Mouse (Mus musculus): ENCODE results near the gene Ubqln4.
A peak's percentile ranks its signal among the peaks of the same experiment; 100 is the strongest.
"Not testable (repeated sequence)": the region's sequence is repeated elsewhere in the genome, so short reads cannot be mapped to it uniquely, and the experiment has no call there.

Gene Ubqln4

DNA sequence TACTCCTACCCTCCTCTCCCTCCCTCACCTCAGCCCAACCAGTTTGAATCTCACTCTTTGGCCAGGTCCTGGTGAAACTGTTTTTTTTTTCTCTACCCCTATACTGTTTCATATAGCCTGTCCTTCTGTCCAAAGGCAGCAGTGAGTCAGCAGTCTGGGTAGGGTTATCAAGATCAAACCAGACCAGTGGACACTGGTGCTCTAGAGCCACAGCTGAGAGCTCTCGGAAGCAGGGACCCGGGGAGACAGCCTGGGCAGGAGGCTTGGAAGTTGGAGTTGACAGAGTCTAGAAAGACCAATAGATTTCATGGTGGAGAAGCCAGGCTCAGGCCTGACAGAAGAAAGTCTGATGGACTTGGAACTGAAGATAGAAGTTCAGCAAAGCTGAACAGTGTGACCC is 15.1 kb downstream of the Ubqln4 start:
- DNase-seq, result no peak

GRCm38 (mm10) chr3:88569093-88569492 is 15.5 kb downstream of the Ubqln4 start:
- no peak for DNase-seq

DNA sequence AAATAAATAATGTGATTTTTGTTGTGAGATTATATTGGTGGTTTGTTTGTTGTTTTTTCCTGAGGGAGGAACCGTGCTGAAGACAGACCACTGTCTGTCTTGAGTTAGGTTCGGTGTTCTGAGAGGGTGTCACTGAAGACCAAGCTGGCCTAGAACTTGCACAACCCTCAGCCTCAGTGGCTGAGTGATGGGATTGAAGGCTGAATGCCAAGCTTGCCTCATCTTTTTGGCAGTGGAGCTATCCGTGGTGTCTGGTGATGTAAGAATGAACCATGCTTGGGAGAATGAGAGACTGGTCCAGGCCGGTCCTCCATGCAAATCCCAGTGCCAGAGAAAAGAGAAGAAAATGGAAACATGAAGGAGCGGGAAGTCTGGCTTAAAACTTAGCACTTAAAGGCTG is 16.1 kb downstream of the Ubqln4 start:
- DNase-seq, result no peak

GRCm38 (mm10) chr3:88570341-88570740 is 16.8 kb downstream of the Ubqln4 start:
- no peak for DNase-seq

DNA sequence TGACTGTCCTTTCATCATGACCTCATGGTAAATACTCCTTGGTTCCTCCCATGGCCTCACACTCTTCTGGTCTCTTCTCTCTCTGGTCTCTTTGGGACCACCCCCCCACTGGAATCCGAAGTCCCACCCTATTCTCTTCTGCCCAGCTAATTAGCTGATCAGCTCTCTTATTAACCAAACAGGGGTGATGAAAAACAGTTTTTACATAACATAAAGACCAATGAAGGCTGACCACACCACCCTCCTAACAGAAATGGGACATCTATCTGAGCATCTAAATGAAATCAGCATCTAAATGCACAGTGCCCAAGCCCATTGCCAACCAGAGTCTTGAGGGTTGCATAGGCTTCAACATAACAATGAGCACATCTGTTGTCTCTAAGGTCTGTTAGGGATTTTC is 18.3 kb downstream of the Ubqln4 start:
- no peak for DNase-seq

DNA sequence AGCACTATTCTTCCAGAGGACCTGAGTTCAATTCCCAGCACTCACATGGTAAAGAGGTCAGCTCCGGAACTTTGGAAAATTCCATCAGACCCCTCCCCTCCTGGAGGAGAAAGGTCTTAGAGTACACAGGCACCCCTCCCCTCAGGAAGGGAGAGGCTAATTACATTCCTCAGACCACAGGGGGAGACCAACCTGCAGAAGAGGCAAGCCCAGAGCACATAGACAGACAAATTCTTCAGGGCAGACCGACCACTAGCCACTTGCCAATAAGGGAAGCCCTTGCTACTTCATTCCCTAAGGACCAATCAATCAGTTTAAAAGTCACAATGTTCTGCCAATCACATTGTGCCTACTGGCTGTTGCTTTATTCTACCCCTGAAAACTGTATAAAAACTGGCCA is 19.3 kb downstream of the Ubqln4 start:
- DNase-seq, result no peak

GRCm38 (mm10) chr3:88573810-88574209 is 20.3 kb downstream of the Ubqln4 start:
- no peak for DNase-seq

GRCm38 (mm10) chr3:88575540-88575939 is 22.0 kb downstream of the Ubqln4 start, which contains the start of gene Ssr2:
Gene Ssr2, plus strand, starts transcription at chr3:88575876.
- DNase-seq, result no peak

- DNase-seq, result not testable (repeated sequence)
Observed at GRCm38 (mm10) chr3:88577846-88578245, 24.3 kb downstream of the Ubqln4 start.

DNA sequence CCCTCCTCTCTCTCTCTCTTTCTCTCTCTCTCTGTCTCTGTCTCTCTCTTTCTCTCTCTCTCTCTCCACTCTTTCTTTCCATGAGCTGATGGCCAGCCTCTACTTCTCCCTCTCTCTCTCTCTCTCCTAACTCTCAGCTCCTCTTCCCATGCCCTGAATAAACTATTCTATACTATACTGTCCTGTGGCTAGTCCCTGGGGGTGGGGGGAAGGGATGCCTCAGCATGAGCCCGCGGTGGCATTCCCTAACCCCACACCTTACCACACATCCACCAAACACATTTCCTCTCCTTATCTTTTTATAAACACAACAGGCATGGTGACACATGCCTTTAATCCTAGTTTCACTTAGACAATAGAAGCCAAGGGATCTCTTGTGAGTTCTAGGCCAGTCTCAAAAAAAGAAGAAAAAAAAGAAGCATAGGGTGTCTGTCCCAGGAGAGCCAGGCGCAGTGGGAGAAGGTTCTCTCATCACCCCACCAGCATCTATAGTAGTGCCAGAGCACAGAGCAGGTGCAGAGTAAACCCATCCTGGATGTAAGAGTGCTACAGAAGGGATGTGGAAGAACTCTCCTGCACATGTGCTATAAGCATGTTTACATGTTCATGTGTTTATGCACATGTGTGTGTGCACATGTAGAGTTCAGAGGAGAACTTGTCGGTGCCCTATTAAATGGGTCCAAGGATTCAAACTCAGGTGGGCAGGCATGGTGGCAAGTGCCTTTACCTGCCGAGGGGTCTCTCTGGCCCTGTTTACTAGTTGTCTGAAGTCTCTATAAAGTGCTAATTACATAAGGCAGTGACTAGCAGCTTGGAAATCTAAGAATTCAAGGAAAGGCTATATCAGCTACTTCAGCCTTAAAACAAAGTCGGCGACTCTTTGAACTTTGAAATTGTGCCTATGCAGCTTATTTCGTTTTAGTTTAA is 25.2 kb downstream of the Ubqln4 start:
- DNase-seq, result no peak

DNA sequence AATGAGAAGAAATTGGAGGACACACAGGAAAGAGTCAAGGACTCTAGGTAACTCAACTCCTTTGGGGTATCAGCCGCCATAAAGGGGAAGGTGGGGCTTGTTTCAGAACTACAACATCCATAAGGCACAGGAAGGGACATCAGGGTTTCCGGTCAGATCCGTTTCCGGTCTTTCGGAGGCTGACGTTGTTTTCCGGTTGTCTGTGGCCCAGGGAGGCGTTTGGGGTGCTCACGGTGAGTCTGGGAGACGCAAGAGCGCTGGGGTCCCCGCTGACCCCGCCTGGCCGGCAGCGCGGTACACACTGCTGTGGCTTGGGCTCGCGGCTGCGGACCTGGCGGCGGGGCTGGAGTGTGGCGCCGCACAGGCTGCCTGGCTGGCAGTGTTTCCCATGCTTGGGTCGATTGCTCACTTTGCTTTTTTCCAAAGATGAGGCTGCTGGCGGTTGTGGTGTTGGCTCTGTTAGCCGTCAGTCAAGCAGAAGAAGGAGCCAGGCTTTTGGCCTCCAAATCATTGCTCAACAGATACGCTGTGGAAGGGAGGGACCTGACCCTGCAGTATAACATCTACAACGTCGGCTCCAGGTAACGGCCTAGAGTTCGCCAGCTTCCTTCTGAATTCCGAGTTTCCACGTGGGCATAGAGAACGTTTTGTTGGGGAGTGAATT is 26.0 kb downstream of the Ubqln4 start:
- DNase-seq, result peak; percentile 65 to 70

- DNase-seq, result no peak
Observed at GRCm38 (mm10) chr3:88585769-88586168, 32.2 kb downstream of the Ubqln4 start.

DNA sequence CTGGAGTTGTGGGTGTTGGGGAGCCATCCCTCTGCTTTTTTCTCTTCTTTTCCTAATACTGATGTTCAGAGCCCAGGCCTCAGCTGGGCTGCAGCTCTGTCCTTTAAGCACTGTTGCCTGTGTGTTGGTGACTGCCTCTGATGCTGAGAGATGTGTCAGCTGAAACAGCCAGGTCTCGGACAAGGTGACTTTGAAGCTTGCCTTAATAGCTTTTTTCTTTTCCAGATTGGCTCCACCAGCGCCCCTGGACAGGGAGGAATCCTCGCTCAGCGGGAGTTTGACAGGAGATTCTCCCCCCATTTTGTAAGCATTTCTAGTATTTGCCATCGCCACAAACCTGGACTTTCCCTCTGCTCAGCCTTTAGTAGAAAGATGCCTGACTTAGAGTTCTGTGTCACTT is 33.1 kb downstream of the Ubqln4 start:
- DNase-seq, result no peak

GRCm38 (mm10) chr3:88590246-88590645 is 36.7 kb downstream of the Ubqln4 start:
- DNase-seq, result no peak

GRCm38 (mm10) chr3:88591044-88591443 is 37.5 kb downstream of the Ubqln4 start:
- no peak for DNase-seq

- DNase-seq, result peak; percentile 29 to 31
Observed at GRCm38 (mm10) chr3:88591950-88592731, 38.6 kb downstream of the Ubqln4 start.

DNA sequence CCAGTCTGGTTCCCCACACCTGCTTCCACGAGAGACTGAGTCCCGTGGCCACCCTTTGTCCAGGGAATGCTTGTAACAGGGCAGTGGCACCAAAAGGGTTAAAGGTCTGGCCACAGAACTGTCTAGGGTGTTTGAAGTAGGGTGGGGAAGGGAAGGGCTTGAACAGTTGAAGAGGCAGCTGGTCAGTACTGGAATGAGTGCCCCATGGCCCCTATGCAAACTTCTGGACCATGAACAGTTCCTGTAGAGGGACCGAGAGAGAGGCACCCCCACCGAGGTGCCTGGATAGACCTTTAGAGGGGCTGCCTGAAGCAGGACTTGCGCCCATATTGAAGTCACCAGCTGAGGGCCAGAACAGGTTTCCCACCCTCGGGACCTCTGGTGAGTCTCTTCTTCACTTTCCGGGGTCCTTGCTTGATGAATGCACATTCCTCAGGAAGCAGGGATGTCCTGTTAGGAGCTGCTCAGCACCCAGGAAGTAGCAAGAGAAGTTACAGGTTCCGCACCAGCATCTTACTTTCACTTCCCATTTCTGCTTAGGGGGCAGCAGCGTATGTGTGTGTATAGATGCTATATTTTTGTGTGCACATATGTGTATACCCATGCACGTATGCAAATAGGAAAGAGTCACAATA is 39.5 kb downstream of the Ubqln4 start:
- DNase-seq, result peak; percentile 40 to 58

DNA sequence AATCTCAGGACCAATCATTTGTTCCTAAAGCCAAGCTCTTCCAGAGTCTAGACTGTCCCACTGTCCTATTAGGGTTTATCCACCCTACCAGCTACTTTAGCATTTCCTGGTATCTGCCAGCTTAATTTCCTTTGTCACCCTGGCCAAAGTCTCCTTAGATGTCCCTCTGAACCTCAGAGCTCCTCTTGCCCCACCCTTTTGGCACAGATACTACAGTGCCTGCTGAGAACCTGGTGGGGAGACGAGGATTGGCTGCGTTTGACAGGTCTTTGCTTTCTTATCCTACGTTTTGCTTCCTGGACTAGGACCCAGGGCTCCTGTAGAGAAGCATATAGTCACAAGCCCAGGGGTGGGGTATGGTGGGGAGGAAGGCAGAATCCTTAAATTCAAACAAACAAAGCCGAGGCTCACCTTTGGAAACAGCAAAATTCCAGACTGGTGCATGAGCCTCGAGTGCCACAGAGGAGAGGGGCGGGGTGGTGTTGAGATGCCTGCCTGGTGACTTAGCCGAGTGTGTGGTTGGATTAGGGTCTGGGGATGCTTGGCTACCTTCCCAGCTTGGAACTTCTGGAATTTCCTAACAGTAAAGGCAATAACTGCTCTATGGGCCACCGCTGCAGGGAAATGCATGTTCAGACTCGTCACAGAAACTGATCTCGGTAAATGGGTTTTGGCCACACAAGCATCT is 40.5 kb downstream of the Ubqln4 start:
- no peak for DNase-seq

DNA sequence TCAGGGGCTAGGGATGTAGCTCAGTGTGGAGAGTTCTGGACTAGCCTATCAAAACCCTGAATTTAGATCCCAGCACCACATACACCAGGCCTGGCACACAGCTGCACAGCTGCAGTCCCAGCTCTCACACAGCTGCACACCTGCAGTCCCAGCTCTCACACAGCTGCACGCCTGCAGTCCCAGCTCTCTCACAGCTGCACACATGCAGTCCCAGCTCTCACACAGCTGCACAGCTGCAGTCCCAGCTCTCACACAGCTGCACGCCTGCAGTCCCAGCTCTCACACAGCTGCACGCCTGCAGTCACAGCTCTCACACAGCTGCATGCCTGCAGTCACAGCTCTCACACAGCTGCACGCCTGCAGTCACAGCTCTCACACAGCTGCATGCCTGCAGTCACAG is 43.0 kb downstream of the Ubqln4 start:
- not testable (repeated sequence) for DNase-seq

GRCm38 (mm10) chr3:88602466-88602865 is 48.9 kb downstream of the Ubqln4 start:
- no peak for DNase-seq

DNA sequence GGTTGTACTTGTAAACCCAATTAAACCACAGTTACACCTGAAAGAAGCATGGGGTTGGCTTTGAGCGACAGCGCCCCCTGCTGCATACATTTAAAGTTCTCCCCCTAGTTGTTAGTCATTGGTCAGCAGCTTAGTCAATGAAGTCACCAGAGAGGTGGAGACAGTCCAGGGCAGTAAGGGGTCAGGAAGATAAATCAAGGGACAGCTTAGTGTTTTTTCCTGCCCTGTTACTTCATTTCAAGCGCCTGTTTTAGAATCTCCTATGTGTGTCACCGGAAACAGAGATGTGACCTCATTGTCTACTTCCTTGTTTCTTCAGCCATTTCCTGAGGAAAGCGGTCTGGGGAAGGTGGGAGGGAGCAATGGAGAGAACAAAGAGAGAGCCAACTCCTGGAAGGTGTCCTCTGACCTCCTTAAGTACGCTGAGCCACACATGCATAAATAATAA is 50.2 kb downstream of the Ubqln4 start:
- DNase-seq, result peak; percentile 70 to 74

GRCm38 (mm10) chr3:88604863-88605262 is 51.3 kb downstream of the Ubqln4 start:
- no peak for DNase-seq

Measured in thymus, postnatal 36 days (tissue).